Mouse (Mus musculus): Measurements from ENCODE around the gene AI182371. TPM values are rescaled to one million over a fixed set of nuclear protein-coding genes. Genes with fewer than 3 reads are reported as not detected.

The AI182371 gene
- polyA plus RNA-seq, 1 experiment from 2014 or later, result 0.70 TPM

DNA sequence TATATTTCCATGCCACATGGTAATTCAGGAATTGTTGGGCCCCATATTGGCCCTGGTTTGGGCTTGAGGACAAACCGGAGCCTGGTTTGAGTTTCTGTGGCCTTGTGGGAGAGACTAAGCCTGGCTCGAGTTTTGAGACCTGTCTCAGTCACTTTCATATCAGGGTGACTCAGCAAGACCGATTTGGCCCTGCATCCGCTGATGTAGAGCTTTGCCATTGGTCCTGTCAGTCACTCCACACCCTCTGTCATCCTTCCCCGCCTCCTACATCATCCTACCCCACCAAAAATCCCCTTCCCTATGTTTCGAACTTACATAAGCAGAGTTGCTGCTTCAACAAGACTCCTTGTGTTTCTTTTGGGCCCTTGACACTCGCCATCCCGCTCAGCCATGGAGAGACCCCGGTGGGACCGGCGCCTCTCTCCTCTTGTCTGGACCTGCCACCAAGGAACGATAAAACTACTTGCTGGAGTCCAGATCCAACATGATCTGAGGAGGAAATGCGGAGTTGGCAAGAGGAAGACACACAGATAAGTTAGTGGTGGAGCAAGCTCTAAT, 34.7 kb downstream of the AI182371 start:
- Histone ChIP-seq H3K4me1 (replicated peaks) (no peaks in the 10 kb centered on the region), H3K27ac (no peak overlapping the region), H3K36me3 (no peaks in the 10 kb centered on the region), H3K9ac (no peak overlapping the region), H3K4me2 (replicated peaks) (no peak overlapping the region), H3K4me3 (replicated peaks) (no peak overlapping the region), H3K9me3 (no peaks in the 10 kb centered on the region), H3K27me3 (replicated peaks) (no peaks in the 10 kb centered on the region)
- WGBS, result 91% methylated on average over 13 of the region's 13 CpGs
- ATAC-seq, result no peak

DNA sequence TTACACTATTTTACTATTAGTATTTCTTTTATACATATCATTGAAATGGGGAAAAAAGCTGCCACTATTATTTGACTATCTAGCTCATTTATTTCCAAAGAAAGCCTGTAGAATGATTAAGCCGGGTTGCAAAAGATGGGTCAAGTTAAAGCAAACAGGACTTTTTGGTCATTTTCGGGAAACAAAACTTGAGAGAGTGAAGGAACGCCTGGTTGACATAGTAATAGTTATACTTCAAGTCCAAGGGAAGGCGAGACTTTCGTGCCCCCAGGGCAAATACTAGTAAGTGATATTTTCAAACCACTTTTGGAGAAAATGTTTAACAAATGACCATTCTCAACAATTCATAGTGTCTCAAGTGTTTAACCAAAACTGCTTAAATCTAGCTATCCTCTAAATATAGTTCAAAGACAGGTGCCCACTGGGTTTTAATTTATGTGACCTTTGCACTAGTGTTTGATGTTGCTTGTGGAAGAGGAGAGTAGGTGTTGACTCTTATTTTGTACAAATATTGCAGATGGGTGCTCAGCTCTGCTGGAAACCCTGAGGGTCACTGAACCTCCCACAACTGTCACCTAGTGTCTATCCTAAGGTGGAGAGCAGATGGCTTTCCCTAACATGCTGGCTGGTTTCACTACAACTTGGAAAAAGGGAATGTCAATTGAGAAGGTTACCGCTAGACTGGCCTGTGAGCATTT, 37.9 kb downstream of the AI182371 start:
- Histone ChIP-seq H3K4me1 (replicated peaks) (no peaks in the 10 kb centered on the region), H3K4me2 (replicated peaks) (no peak overlapping the region), H3K9me3 (no peaks in the 10 kb centered on the region), H3K36me3 (no peaks in the 10 kb centered on the region), H3K27ac (no peak overlapping the region), H3K9ac (no peak overlapping the region), H3K27me3 (replicated peaks) (no peaks in the 10 kb centered on the region), H3K4me3 (replicated peaks) (no peak overlapping the region)
- 87% methylated on average over 6 of the region's 6 CpGs for WGBS
- ATAC-seq, result no peak

DNA sequence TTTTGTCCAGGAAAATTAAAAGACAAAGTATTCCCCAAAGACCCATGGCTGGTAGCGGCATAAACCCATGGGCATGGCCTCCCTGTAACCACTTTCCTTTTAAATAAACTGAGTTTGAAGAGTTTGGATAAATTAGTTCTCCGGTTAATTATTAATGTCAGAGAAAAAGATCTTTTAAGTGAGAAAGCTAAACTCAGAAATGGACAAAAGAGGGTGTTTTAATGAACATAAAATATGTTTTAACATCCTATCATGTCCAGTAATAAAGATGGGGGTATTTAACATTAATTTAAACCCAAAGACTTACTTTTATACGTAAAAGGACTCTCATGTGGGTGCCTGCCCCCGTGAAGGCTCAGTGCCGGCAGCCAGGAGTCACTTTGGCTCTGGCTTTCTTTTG, 40.0 kb downstream of the AI182371 start, which contains the start of gene Hc:
Gene Hc (minus strand): TSS at position 101 of the 400 bp plus-strand sequence.
- 69% methylated on average over 5 of the region's 5 CpGs for WGBS
- H3K9ac ChIP-seq, result no peak within 1 kb of the TSS
- H3K4me3 ChIP-seq (replicated peaks), result no peak within 1 kb of the TSS
- no peak for ATAC-seq
- H3K9me3 ChIP-seq, result no peaks in the 10 kb centered on the region
- no peaks in the 10 kb centered on the region for H3K27me3 ChIP-seq (replicated peaks)
- no peak within 1 kb of the TSS for H3K4me2 ChIP-seq (replicated peaks)
- no peaks in the 10 kb centered on the region for H3K36me3 ChIP-seq
- no peak within 1 kb of the TSS for H3K27ac ChIP-seq
- no peaks in the 10 kb centered on the region for H3K4me1 ChIP-seq (replicated peaks)

DNA sequence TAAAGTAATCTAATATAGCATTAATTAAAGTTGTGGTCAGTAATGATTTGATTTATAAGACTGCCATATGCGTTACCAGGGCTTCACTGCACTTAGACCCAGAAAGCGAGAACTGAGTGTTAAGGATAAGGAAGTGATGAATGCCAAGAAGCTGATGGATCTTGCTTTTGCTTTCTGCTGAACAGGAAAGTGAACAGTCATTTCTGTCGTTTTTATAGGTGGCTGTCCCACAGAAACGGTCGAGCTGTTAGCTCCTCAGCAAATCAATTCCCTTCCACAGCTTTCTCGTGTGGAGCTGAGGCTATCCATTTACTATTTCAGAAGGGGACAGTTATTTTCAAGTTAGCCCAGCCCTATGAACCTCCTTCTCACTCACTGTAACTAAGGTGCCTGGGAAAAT, 40.4 kb downstream of the AI182371 start:
- H3K36me3 ChIP-seq, result no peaks in the 10 kb centered on the region
- no peaks in the 10 kb centered on the region for H3K9me3 ChIP-seq

DNA sequence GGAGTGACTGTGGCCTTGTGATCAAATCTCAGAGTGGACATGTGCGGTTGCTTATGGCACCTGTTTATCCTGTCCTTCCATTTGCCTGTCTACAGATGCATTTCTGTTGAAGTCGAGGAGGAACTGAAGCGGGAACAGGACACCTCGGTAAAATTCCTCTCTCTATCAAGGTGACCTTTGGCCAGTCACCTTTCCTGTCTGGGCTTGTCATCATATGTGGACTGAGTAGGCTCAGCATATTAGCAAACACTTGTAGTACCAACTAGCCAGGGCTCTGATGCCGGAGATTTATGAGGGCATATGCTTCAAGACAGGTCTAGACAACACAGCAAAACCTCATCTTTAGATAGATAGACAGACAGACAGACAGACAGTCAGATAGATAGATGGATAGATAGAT, 41.1 kb downstream of the AI182371 start:
- H3K27me3 ChIP-seq (replicated peaks), result no peaks in the 10 kb centered on the region
- H3K9me3 ChIP-seq, result no peaks in the 10 kb centered on the region
- H3K9ac ChIP-seq, result no peak overlapping the region
- no peak overlapping the region for H3K27ac ChIP-seq
- no peak for ATAC-seq
- H3K4me1 ChIP-seq (replicated peaks), result no peaks in the 10 kb centered on the region
- no peaks in the 10 kb centered on the region for H3K36me3 ChIP-seq
- WGBS, result 70% methylated on average over 5 of the region's 5 CpGs
- H3K4me3 ChIP-seq (replicated peaks), result no peak overlapping the region
- H3K4me2 ChIP-seq (replicated peaks), result no peak overlapping the region

More for the DNA sequence above, 40.4 kb downstream of the AI182371 start:
- ATAC-seq, result no peak
- Histone ChIP-seq H3K27me3 (replicated peaks) (no peaks in the 10 kb centered on the region), H3K4me3 (replicated peaks) (no peak overlapping the region), H3K4me1 (replicated peaks) (no peaks in the 10 kb centered on the region), H3K4me2 (replicated peaks) (no peak overlapping the region), H3K27ac (no peak overlapping the region), H3K9ac (no peak overlapping the region)
- WGBS, result 54% methylated on average over 6 of the region's 6 CpGs

DNA sequence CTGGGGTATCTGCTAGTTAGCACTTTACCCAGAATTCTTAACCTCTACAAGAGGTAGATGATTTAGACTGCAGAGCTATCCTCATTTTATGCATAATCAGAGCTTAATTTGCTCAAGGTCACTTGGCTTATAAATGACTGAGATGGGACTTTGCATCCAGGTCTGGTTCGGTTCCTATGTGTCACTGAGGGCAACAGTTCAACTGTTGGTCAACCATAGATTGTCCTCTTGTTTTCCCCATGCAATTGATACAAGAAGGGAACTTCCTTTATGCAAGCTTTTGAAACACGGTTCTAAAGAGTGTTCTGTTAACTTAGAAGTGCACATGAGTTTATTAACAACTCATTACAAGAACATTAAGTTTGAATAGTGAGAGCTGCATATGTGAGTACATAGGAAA, 43.0 kb downstream of the AI182371 start:
- no peak overlapping the region for H3K4me2 ChIP-seq (replicated peaks)
- no peak overlapping the region for H3K4me3 ChIP-seq (replicated peaks)
- no peak for ATAC-seq
- H3K27me3 ChIP-seq (replicated peaks), result no peaks in the 10 kb centered on the region
- H3K27ac ChIP-seq, result no peak overlapping the region
- no peaks in the 10 kb centered on the region for H3K9me3 ChIP-seq
- H3K36me3 ChIP-seq, result no peaks in the 10 kb centered on the region
- H3K9ac ChIP-seq, result no peak overlapping the region
- WGBS, result 74% methylated on average over 2 of the region's 2 CpGs
- H3K4me1 ChIP-seq (replicated peaks), result no peaks in the 10 kb centered on the region

DNA sequence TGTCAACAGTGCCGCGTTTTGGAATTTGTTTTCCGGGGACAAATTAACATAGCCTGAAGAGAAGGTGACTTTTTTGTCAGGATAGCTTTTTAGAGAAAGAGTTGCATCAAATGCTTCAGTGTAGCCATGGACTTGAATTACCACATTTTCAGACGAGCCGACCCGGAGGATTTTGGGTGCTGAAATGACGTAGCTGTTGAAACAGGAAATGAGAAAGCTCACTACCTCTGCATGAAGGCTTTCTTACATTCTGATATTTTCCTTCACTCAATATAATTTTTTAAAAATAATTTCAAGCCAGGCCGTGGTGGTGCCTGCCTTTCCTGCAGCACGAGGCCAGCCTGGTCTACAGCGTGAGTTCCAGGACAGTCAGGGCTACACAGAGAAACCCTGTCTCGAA, 44.1 kb downstream of the AI182371 start:
- no peak overlapping the region for H3K9ac ChIP-seq
- no peak overlapping the region for H3K4me3 ChIP-seq (replicated peaks)
- H3K27ac ChIP-seq, result no peak overlapping the region
- WGBS, result 86% methylated on average over 11 of the region's 11 CpGs
- no peaks in the 10 kb centered on the region for H3K4me1 ChIP-seq (replicated peaks)
- H3K36me3 ChIP-seq, result no peaks in the 10 kb centered on the region
- ATAC-seq, result no peak
- no peaks in the 10 kb centered on the region for H3K9me3 ChIP-seq
- H3K4me2 ChIP-seq (replicated peaks), result no peak overlapping the region
- H3K27me3 ChIP-seq (replicated peaks), result no peaks in the 10 kb centered on the region

DNA sequence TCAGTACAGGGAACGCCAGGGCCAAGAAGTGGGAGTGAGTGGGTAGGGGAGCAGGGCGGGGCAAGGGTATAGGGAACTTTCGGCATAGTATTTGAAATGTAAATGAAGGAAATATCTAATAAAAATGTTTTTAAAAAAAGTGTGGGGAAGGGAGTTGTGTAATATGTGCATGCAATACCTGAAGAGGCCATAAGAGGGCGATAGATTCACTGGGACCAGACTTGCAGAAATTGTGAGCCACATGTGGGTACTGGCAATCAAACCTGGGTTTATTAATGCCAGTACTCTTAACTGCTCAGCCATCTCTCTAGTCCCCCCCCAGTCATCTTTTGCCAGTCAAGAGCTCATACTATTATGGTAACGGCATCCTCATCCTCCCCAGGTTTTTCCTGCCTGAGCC, 52.5 kb downstream of the AI182371 start:
- WGBS, result 44% methylated on average over 5 of the region's 5 CpGs
- H3K27ac ChIP-seq, result no peak overlapping the region
- H3K36me3 ChIP-seq, result no peaks in the 10 kb centered on the region
- H3K4me3 ChIP-seq (replicated peaks), result no peak overlapping the region
- H3K4me1 ChIP-seq (replicated peaks), result no peaks in the 10 kb centered on the region
- no peak overlapping the region for H3K9ac ChIP-seq
- H3K4me2 ChIP-seq (replicated peaks), result no peak overlapping the region
- H3K27me3 ChIP-seq (replicated peaks), result no peaks in the 10 kb centered on the region
- ATAC-seq, result no peak
- H3K9me3 ChIP-seq, result no peaks in the 10 kb centered on the region

DNA sequence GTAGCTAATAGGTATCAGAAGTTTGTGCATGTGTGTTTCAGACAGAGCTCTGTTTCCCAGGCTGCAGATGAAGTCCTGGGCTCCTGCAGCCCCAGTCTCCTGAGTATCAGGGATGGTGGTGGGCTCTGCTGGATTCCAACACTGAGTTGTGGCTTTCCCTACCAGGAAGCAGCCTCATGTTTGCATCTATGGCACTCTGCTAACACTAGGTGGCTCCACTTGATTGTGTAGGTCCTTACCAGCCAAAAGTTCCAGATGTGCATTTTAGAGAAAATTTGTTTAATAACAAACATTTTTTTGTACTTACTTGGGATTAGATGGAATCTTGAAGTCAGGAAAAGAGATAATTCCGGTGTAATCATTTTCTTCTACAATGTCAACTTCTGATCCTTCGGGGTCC, 56.4 kb downstream of the AI182371 start:
- H3K4me1 ChIP-seq (replicated peaks), result no peaks in the 10 kb centered on the region
- WGBS, result 61% methylated on average over 2 of the region's 2 CpGs
- no peak overlapping the region for H3K27ac ChIP-seq
- H3K4me2 ChIP-seq (replicated peaks), result no peak overlapping the region
- H3K9ac ChIP-seq, result no peak overlapping the region
- H3K27me3 ChIP-seq (replicated peaks), result no peaks in the 10 kb centered on the region
- no peak for ATAC-seq
- no peaks in the 10 kb centered on the region for H3K9me3 ChIP-seq
- H3K36me3 ChIP-seq, result no peaks in the 10 kb centered on the region
- H3K4me3 ChIP-seq (replicated peaks), result no peak overlapping the region

DNA sequence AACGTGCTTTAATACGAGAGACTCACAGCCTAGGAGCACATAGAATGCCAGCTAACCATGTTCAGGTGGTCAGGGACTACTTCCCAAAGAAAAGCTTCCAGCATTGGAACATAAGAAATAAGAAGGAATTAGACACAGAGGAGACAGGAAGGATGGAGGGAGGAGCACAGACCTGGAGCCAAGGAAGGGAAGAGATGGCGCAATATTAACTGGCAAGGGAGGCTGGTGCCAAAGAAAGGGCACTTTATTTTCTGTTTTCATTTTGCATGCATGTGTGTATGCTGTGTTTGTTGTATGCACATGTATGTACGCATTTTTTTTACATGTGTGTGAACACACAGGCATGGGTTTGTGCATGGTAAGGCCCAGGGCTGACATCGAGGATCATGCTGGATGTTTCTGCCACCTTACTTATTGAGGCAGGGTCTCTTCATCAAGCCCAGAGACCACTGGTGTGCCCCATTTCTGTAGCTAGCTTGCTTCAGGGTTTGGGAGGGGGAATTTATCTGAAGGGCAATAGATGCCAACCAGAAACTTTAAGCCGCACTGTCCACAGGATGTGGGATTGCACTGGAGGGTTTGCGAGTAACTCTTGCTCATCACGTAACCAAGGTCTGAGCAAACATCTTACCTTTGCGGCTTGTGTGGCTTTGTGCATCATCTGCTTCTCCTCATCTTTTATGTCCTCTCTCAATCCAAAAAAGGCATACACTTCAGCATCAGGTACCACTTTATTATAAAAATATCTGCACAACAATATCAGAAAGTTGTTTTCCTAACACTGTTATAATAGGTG, 62.6 kb downstream of the AI182371 start:
- Histone ChIP-seq H3K9ac (no peak overlapping the region), H3K4me2 (replicated peaks) (no peak overlapping the region), H3K27ac (no peak overlapping the region), H3K27me3 (replicated peaks) (no peaks in the 10 kb centered on the region), H3K4me3 (replicated peaks) (no peak overlapping the region), H3K9me3 (no peaks in the 10 kb centered on the region), H3K4me1 (replicated peaks) (no peaks in the 10 kb centered on the region), H3K36me3 (no peaks in the 10 kb centered on the region)
- 90% methylated on average over 9 of the region's 9 CpGs for WGBS
- ATAC-seq, result no peak

Measured in intestine, embryonic 15.5 days (tissue).